Mouse (Mus musculus) cerebellum, adult 2 months (tissue): ENCODE results near the gene Maats1.

Experiments
- CTCF ChIP-seq: fragments of 200-500 bp; IDR thresholded peaks from 2 replicates; pipeline ENCODE4 v1.5.1; 2011; ENCODE audit warnings: low read depth, mild to moderate bottlenecking, control low read depth, low read length, moderate library complexity, borderline replicate concordance; ENCODE audit not compliant: insufficient read depth
- POLR2A ChIP-seq: fragments of 200-500 bp; IDR thresholded peaks from 2 replicates; pipeline ENCODE4 v1.6.1; 2011; ENCODE audit warnings: low read length, control low read depth, borderline replicate concordance; ENCODE audit not compliant: insufficient read depth

- TF ChIP-seq CTCF (no peak), POLR2A (no peak)
Measured at GRCm38 (mm10) chr16:38248331-38248961, 93.5 kb downstream of the Maats1 start.
